Mouse (Mus musculus) liver, embryonic 15.5 days (tissue): ENCODE measurements around the gene Ccnq. TPM values are rescaled to one million over a fixed set of nuclear protein-coding genes. Genes with fewer than 3 reads are reported as not detected.

ENCODE experiments used
- microRNA-seq: library from miRNA; unstranded; fragments of <30 nt; microRNA quantifications from one replicate; pipeline ENCODE4, GENCODE M21; 2016
- polyA plus RNA-seq: library from polyadenylated mRNA; unstranded; fragments of >200 nt; fragmentation: Nextera tagmentation; extraction: Ambion mirVana; gene quantifications from 2 replicates; pipeline ENCODE4 v1.2.1, GENCODE M21; 2015

Gene Ccnq
- polyA plus RNA-seq, 1 experiment from 2014 or later: 16.5 TPM

Small RNA genes within 50 kb of the gene (microRNA-seq; reads per million reads assigned to microRNA genes)
- gene Gm23840: not detected

Other genes with a start within 250 kb of the Ccnq start
- gene Sebox, start 248.3 kb downstream of the Ccnq start, polyA plus RNA-seq: 0.25 and 0.29 TPM in 2 replicates
- 20.0 and 20.4 TPM in 2 replicates for gene Tmem199, start 239.6 kb downstream of the Ccnq start, polyA plus RNA-seq
- gene Poldip2, start 239.5 kb downstream of the Ccnq start, polyA plus RNA-seq: 61.4 and 66.3 TPM in 2 replicates
- gene Tnfaip1, start 215.4 kb downstream of the Ccnq start, polyA plus RNA-seq: 14.9 and 17.1 TPM in 2 replicates
- 57.7 and 66.1 TPM in 2 replicates for gene Ift20, start 215.4 kb downstream of the Ccnq start, polyA plus RNA-seq
- 101 and 112 TPM in 2 replicates for gene Tmem97, start 201.0 kb downstream of the Ccnq start, polyA plus RNA-seq
- 3.3 and 4.1 TPM in 2 replicates for gene Nlk, start 54.4 kb downstream of the Ccnq start, polyA plus RNA-seq
- gene Lyrm9, start 74.9 kb upstream of the Ccnq start, polyA plus RNA-seq: 10.7 and 14.0 TPM in 2 replicates
- 0.03 and 0.06 TPM in 2 replicates for gene Nos2, start 169.1 kb upstream of the Ccnq start, polyA plus RNA-seq
- gene Lgals9, start 233.2 kb upstream of the Ccnq start, polyA plus RNA-seq: 154 and 177 TPM in 2 replicates